Mouse (Mus musculus): Measurements from ENCODE around the gene Myod1. TPM values are rescaled to one million over a fixed set of nuclear protein-coding genes. Genes with fewer than 3 reads are reported as not detected.

Gene Myod1
- polyA plus RNA-seq, 1 experiment from 2014 or later: not detected

GRCm38 (mm10) chr7:46391701-46392100 lies 15.4 kb downstream of the Myod1 start:
- peaks cover 39% of the 10 kb centered on the region for H3K27me3 ChIP-seq (ENCODE audit: control insufficient read depth, insufficient read depth, low read length)
- no peak for ATAC-seq (ENCODE audit: insufficient number of reproducible peaks, insufficient read depth, low FRiP score, low read depth)
- peaks cover 3% of the 10 kb centered on the region in 2 experiments; a peak in 1 of 4 replicates for H3K4me1 ChIP-seq (ENCODE audit: control insufficient read depth in 2 of 2, insufficient read depth in 2 of 2, low read length in 2 of 2)
- no peaks in the 10 kb centered on the region for H3K36me3 ChIP-seq (ENCODE audit: control insufficient read depth, insufficient read depth, low read length)
- H3K9me3 ChIP-seq (ENCODE audit: control insufficient read depth, low read length): no peaks in the 10 kb centered on the region
- no peak overlapping the region for H3K9ac ChIP-seq (ENCODE audit: low read length)
- 56% methylated on average over 5 of the region's 5 CpGs for WGBS
- no peak overlapping the region for H3K4me3 ChIP-seq (ENCODE audit: control insufficient read depth in 1 of 2, insufficient read depth in 1 of 2, low read depth in 1 of 2, low read length in 2 of 2)
- no peak overlapping the region for H3K27ac ChIP-seq (replicated peaks in 1 of 2; ENCODE audit: control insufficient read depth in 1 of 2, insufficient read depth in 1 of 2, low read depth in 2 of 2, low read length in 2 of 2)
- no peak overlapping the region for H3K4me2 ChIP-seq (ENCODE audit: low read length)

DNA sequence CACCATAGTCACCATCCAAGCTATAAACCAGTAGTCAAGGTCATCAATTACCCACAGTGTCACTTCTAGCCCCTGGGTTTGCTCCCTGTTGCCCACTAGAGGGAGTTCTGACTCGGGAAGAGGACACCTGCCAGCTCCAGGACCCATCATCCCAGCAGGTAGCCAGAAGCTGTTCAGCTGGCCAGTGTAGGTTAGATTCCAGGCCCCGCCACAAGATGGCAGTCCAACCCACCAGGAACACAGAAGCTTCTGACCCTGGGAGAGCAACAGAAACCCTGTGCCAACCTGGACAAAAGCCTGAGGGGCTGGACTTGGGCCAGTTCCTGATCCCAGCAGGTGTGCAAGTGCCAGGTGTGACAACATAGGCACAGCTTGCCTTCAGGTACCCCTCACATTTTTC lies 16.8 kb downstream of the Myod1 start:
- peaks cover 3 to 8% of the 10 kb centered on the region in 2 experiments; a peak in 3 of 4 replicates for H3K4me1 ChIP-seq (ENCODE audit: control insufficient read depth in 2 of 2, insufficient read depth in 2 of 2, low read length in 2 of 2)
- H3K9me3 ChIP-seq (ENCODE audit: control insufficient read depth, low read length): no peaks in the 10 kb centered on the region
- H3K9ac ChIP-seq (ENCODE audit: low read length): no peak overlapping the region
- H3K4me2 ChIP-seq (ENCODE audit: low read length): no peak overlapping the region
- 0% methylated on average over 2 of the region's 2 CpGs for WGBS
- no peak overlapping the region for H3K4me3 ChIP-seq (ENCODE audit: control insufficient read depth in 1 of 2, insufficient read depth in 1 of 2, low read depth in 1 of 2, low read length in 2 of 2)
- H3K27ac ChIP-seq (replicated peaks in 1 of 2; ENCODE audit: control insufficient read depth in 1 of 2, insufficient read depth in 1 of 2, low read depth in 2 of 2, low read length in 2 of 2): no peak overlapping the region
- 0 out of 2 replicates have a peak, but pooled peaks have one; percentile 17 for ATAC-seq (ENCODE audit: insufficient number of reproducible peaks, insufficient read depth, low FRiP score, low read depth)
- H3K36me3 ChIP-seq (ENCODE audit: control insufficient read depth, insufficient read depth, low read length): no peaks in the 10 kb centered on the region
- peaks cover 50% of the 10 kb centered on the region for H3K27me3 ChIP-seq (ENCODE audit: control insufficient read depth, insufficient read depth, low read length)

DNA sequence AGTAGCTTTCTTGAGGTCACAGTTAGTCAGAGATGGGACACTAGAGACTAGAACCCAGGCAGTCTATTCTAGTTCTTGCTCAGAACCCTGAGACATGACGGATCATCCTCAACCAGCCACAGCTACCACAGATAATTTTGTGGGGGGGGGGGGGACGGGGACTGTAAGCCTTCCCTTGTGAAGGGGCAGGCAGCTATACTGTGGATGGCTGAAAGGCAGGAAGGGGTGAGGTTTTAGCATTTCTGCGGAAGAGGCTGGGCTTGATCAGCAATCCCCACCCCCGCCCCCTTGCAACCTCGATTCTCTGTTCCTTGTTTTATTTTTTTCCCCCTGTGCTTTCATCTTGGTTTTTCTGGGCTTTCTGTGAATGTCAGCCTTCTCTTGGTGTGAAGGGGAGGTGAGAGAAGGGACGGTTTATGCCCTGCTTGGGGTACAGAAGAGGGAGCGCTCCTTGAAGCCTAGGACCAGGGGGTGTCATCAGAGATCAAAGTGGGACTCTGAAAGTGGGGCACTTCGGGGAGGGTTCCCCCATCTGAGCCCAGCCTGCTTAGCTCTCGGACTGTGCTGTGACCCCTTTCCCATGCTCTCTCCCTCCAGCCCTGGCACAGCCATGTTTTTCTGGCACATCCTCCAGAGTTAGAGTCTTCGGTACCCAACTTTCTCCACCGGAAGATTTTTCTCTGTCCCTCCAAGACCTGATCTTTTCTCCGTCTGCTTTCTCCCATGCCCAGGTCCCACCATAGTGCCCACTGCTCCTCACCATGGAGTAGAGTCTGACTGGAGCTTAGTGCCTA lies 17.6 kb downstream of the Myod1 start:
- Histone ChIP-seq H3K27ac (replicated peaks in 1 of 2; ENCODE audit: control insufficient read depth in 1 of 2, insufficient read depth in 1 of 2, low read depth in 2 of 2, low read length in 2 of 2) (no peak overlapping the region), H3K36me3 (ENCODE audit: control insufficient read depth, insufficient read depth, low read length) (no peaks in the 10 kb centered on the region), H3K4me1 (ENCODE audit: control insufficient read depth in 2 of 2, insufficient read depth in 2 of 2, low read length in 2 of 2) (peaks cover 3 to 8% of the 10 kb centered on the region in 2 experiments; a peak in 3 of 4 replicates), H3K9ac (ENCODE audit: low read length) (no peak overlapping the region), H3K9me3 (ENCODE audit: control insufficient read depth, low read length) (no peaks in the 10 kb centered on the region), H3K27me3 (ENCODE audit: control insufficient read depth, insufficient read depth, low read length) (peaks cover 58% of the 10 kb centered on the region), H3K4me2 (ENCODE audit: low read length) (no peak overlapping the region), H3K4me3 (ENCODE audit: control insufficient read depth in 1 of 2, insufficient read depth in 1 of 2, low read depth in 1 of 2, low read length in 2 of 2) (no peak overlapping the region)
- ATAC-seq (ENCODE audit: insufficient number of reproducible peaks, insufficient read depth, low FRiP score, low read depth): no peak
- WGBS: 25% methylated on average over 12 of the region's 12 CpGs

GRCm38 (mm10) chr7:46394933-46395332 lies 18.7 kb downstream of the Myod1 start:
- Histone ChIP-seq H3K27me3 (ENCODE audit: control insufficient read depth, insufficient read depth, low read length) (peaks cover 68% of the 10 kb centered on the region), H3K9me3 (ENCODE audit: control insufficient read depth, low read length) (no peaks in the 10 kb centered on the region), H3K9ac (ENCODE audit: low read length) (no peak overlapping the region), H3K4me2 (ENCODE audit: low read length) (no peak overlapping the region), H3K36me3 (ENCODE audit: control insufficient read depth, insufficient read depth, low read length) (no peaks in the 10 kb centered on the region), H3K4me3 (ENCODE audit: control insufficient read depth in 1 of 2, insufficient read depth in 1 of 2, low read depth in 1 of 2, low read length in 2 of 2) (no peak overlapping the region), H3K27ac (replicated peaks in 1 of 2; ENCODE audit: control insufficient read depth in 1 of 2, insufficient read depth in 1 of 2, low read depth in 2 of 2, low read length in 2 of 2) (no peak overlapping the region), H3K4me1 (ENCODE audit: control insufficient read depth in 2 of 2, insufficient read depth in 2 of 2, low read length in 2 of 2) (peaks cover 3 to 8% of the 10 kb centered on the region in 2 experiments; a peak in 3 of 4 replicates)
- 59% methylated on average over 4 of the region's 4 CpGs for WGBS
- no peak for ATAC-seq (ENCODE audit: insufficient number of reproducible peaks, insufficient read depth, low FRiP score, low read depth)

DNA sequence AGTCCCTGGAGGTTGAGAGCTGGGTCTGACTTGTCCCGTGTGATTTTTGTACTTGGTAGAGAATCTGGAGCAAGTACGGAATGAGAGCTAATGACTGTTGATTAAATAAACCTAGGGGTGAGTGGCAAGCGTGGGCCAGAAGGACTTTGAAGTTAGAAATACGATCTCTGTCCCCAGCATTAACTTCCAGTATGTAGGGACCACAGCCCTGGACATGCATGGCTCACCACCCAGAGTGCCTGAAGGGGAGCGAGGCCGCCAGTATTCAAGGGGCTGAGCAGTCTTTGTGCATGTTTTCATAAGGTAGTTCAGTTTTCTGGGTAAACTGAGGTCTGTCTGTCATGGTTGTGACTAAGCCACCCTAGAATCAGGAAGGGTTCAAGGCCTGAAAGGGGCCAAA lies 19.3 kb downstream of the Myod1 start:
- Histone ChIP-seq H3K4me2 (ENCODE audit: low read length) (peak overlapping the region; percentile 96), H3K9me3 (ENCODE audit: control insufficient read depth, low read length) (no peaks in the 10 kb centered on the region)

GRCm38 (mm10) chr7:46396231-46396927 lies 20.1 kb downstream of the Myod1 start, which contains the start of gene Kcnc1:
Gene Kcnc1 (plus strand): TSS chr7:46396497.
- Histone ChIP-seq H3K9me3 (ENCODE audit: control insufficient read depth, low read length) (no peaks in the 10 kb centered on the region), H3K27ac (replicated peaks in 1 of 2; ENCODE audit: control insufficient read depth in 1 of 2, insufficient read depth in 1 of 2, low read depth in 2 of 2, low read length in 2 of 2) (no peak within 1 kb of the TSS), H3K4me1 (ENCODE audit: control insufficient read depth in 2 of 2, insufficient read depth in 2 of 2, low read length in 2 of 2) (peaks cover 3 to 8% of the 10 kb centered on the region in 2 experiments; a peak in 3 of 4 replicates), H3K4me3 (ENCODE audit: control insufficient read depth in 1 of 2, insufficient read depth in 1 of 2, low read depth in 1 of 2, low read length in 2 of 2) (peak within 1 kb of the TSS; percentile 41 to 50), H3K4me2 (ENCODE audit: low read length) (peak within 1 kb of the TSS; percentile 96), H3K9ac (ENCODE audit: low read length) (no peak within 1 kb of the TSS), H3K27me3 (ENCODE audit: control insufficient read depth, insufficient read depth, low read length) (peaks cover 74% of the 10 kb centered on the region), H3K36me3 (ENCODE audit: control insufficient read depth, insufficient read depth, low read length) (no peaks in the 10 kb centered on the region)
- WGBS: under 1% methylated on average over 77 of the region's 93 CpGs
- peak; percentile 67 for ATAC-seq (ENCODE audit: insufficient number of reproducible peaks, insufficient read depth, low FRiP score, low read depth)

More for the DNA sequence above, 19.3 kb downstream of the Myod1 start:
- H3K36me3 ChIP-seq (ENCODE audit: control insufficient read depth, insufficient read depth, low read length): no peaks in the 10 kb centered on the region
- H3K9ac ChIP-seq (ENCODE audit: low read length): no peak overlapping the region
- ATAC-seq (ENCODE audit: insufficient number of reproducible peaks, insufficient read depth, low FRiP score, low read depth): no peak
- H3K4me3 ChIP-seq (ENCODE audit: control insufficient read depth in 1 of 2, insufficient read depth in 1 of 2, low read depth in 1 of 2, low read length in 2 of 2): peak overlapping the region in 1 of 2 experiments; percentile 50; a peak in 1 of 4 replicates
- 36% methylated on average over 6 of the region's 6 CpGs for WGBS
- H3K4me1 ChIP-seq (ENCODE audit: control insufficient read depth in 2 of 2, insufficient read depth in 2 of 2, low read length in 2 of 2): peaks cover 3 to 8% of the 10 kb centered on the region in 2 experiments; a peak in 3 of 4 replicates
- no peak overlapping the region for H3K27ac ChIP-seq (replicated peaks in 1 of 2; ENCODE audit: control insufficient read depth in 1 of 2, insufficient read depth in 1 of 2, low read depth in 2 of 2, low read length in 2 of 2)
- peaks cover 74% of the 10 kb centered on the region for H3K27me3 ChIP-seq (ENCODE audit: control insufficient read depth, insufficient read depth, low read length)

- Histone ChIP-seq H3K27ac (replicated peaks in 1 of 2; ENCODE audit: control insufficient read depth in 1 of 2, insufficient read depth in 1 of 2, low read depth in 2 of 2, low read length in 2 of 2) (no peak overlapping the region), H3K36me3 (ENCODE audit: control insufficient read depth, insufficient read depth, low read length) (no peaks in the 10 kb centered on the region), H3K4me2 (ENCODE audit: low read length) (peak overlapping the region; percentile 96), H3K4me1 (ENCODE audit: control insufficient read depth in 2 of 2, insufficient read depth in 2 of 2, low read length in 2 of 2) (peaks cover 3 to 8% of the 10 kb centered on the region in 2 experiments; a peak in 3 of 4 replicates), H3K9me3 (ENCODE audit: control insufficient read depth, low read length) (no peaks in the 10 kb centered on the region), H3K27me3 (ENCODE audit: control insufficient read depth, insufficient read depth, low read length) (peaks cover 74% of the 10 kb centered on the region), H3K9ac (ENCODE audit: low read length) (no peak overlapping the region), H3K4me3 (ENCODE audit: control insufficient read depth in 1 of 2, insufficient read depth in 1 of 2, low read depth in 1 of 2, low read length in 2 of 2) (peak overlapping the region; percentile 8 to 50; a peak in 3 of 4 replicates)
- ATAC-seq (ENCODE audit: insufficient number of reproducible peaks, insufficient read depth, low FRiP score, low read depth): peak; percentile 8; the same call in 1 of the 2 replicates
- WGBS: 3% methylated on average over 58 of the region's 64 CpGs
Observed at GRCm38 (mm10) chr7:46396928-46397731, 20.9 kb downstream of the Myod1 start.

Measured in heart, embryonic 14.5 days (tissue).